Mouse (Mus musculus): ENCODE measurements around the gene Tas2r102. TPM values are rescaled to one million over a fixed set of nuclear protein-coding genes. Genes with fewer than 3 reads are reported as not detected.

Gene Tas2r102
- polyA plus RNA-seq, 1 experiment from 2014 or later, result not detected

Other genes with a start within 250 kb of the Tas2r102 start
- not detected in 2 replicates for gene Prh1, start 192.3 kb upstream of the Tas2r102 start, polyA plus RNA-seq (2014; fragmentation: Nextera tagmentation; extraction: Ambion mirVana)
- gene Prp2, start 166.2 kb upstream of the Tas2r102 start, polyA plus RNA-seq (2014; fragmentation: Nextera tagmentation; extraction: Ambion mirVana), result not detected in 2 replicates
- gene A630073D07Rik, start 110.6 kb upstream of the Tas2r102 start, polyA plus RNA-seq (2014; fragmentation: Nextera tagmentation; extraction: Ambion mirVana), result not detected in 2 replicates
- gene Tas2r120, start 105.2 kb upstream of the Tas2r102 start, polyA plus RNA-seq (2014; fragmentation: Nextera tagmentation; extraction: Ambion mirVana), result not detected in 2 replicates
- not detected in 2 replicates for gene Tas2r121, start 61.1 kb upstream of the Tas2r102 start, polyA plus RNA-seq (2014; fragmentation: Nextera tagmentation; extraction: Ambion mirVana)
- not detected in 2 replicates for gene Tas2r122, start 50.2 kb upstream of the Tas2r102 start, polyA plus RNA-seq (2014; fragmentation: Nextera tagmentation; extraction: Ambion mirVana)
- gene Tas2r115, start 24.1 kb upstream of the Tas2r102 start, polyA plus RNA-seq (2014; fragmentation: Nextera tagmentation; extraction: Ambion mirVana), result not detected in 2 replicates
- not detected in 2 replicates for gene Tas2r124, start 7.4 kb upstream of the Tas2r102 start, polyA plus RNA-seq (2014; fragmentation: Nextera tagmentation; extraction: Ambion mirVana)
- not detected in 2 replicates for gene Tas2r136, start 16.0 kb downstream of the Tas2r102 start, polyA plus RNA-seq (2014; fragmentation: Nextera tagmentation; extraction: Ambion mirVana)
- gene Tas2r117, start 40.7 kb downstream of the Tas2r102 start, polyA plus RNA-seq (2014; fragmentation: Nextera tagmentation; extraction: Ambion mirVana), result not detected in 2 replicates
- not detected in 2 replicates for gene Tas2r123, start 85.0 kb downstream of the Tas2r102 start, polyA plus RNA-seq (2014; fragmentation: Nextera tagmentation; extraction: Ambion mirVana)
- not detected in 2 replicates for gene Tas2r116, start 93.3 kb downstream of the Tas2r102 start, polyA plus RNA-seq (2014; fragmentation: Nextera tagmentation; extraction: Ambion mirVana)
- gene Tas2r110, start 105.9 kb downstream of the Tas2r102 start, polyA plus RNA-seq (2014; fragmentation: Nextera tagmentation; extraction: Ambion mirVana), result not detected in 2 replicates
- gene Tas2r113, start 130.9 kb downstream of the Tas2r102 start, polyA plus RNA-seq (2014; fragmentation: Nextera tagmentation; extraction: Ambion mirVana), result not detected in 2 replicates
- gene Tas2r125, start 147.5 kb downstream of the Tas2r102 start, polyA plus RNA-seq (2014; fragmentation: Nextera tagmentation; extraction: Ambion mirVana), result not detected in 2 replicates
- gene Tas2r129, start 189.0 kb downstream of the Tas2r102 start, polyA plus RNA-seq (2014; fragmentation: Nextera tagmentation; extraction: Ambion mirVana), result not detected in 2 replicates
- gene Tas2r131, start 195.8 kb downstream of the Tas2r102 start, polyA plus RNA-seq (2014; fragmentation: Nextera tagmentation; extraction: Ambion mirVana), result not detected in 2 replicates
- gene Tas2r109, start 218.8 kb downstream of the Tas2r102 start, polyA plus RNA-seq (2014; fragmentation: Nextera tagmentation; extraction: Ambion mirVana), result not detected in 2 replicates